Mouse (Mus musculus) frontal cortex, postnatal 14 days (tissue): Measurements from ENCODE around the gene Gm10642.

Experiments used
- DNase-seq, 2 experiments: peaks; one replicate each; pipeline ENCODE4 v3.0.0; 2022; ENCODE audit warnings: low spot score in 2 of 2

Gm10642 gene

DNA sequence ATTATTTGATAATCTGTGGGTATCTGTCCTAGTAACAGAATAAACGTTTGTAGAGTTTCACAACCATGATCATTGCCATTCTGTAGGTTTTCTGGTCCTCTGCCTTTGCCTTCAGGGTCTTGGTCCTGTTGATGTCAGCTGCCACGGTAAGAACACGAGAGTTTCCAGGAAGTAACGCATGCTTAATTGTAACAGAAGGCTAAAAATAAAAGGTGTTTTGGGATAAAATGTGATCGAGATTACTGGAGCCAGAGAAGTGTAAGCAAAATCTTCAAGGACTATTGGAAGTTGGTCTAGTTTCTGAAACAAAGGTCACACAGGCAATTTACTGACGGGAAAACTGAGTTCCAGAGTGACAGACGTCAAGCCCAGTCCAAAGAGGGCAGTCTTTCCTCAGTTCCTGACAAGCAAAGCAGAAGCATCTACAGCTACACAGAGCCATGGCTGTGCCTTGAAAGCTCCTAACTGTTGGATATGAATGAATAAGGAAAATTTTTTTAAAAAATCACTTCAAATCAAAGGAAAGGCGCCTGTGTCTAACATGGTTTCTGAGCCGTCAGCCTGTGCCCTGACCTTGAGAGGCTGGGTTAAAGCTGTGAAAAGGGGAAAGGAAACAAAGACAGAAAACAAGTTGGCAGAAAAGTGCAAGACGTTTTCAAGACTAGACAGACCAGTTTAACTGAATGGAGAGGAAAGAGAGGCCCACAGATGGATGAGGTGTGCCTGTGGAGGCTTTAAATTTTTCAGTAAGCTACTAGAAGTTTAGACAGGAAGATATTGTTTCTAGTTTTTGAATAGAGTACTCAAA, 15.9 kb downstream of the Gm10642 start:
- DNase-seq = no peak

DNA sequence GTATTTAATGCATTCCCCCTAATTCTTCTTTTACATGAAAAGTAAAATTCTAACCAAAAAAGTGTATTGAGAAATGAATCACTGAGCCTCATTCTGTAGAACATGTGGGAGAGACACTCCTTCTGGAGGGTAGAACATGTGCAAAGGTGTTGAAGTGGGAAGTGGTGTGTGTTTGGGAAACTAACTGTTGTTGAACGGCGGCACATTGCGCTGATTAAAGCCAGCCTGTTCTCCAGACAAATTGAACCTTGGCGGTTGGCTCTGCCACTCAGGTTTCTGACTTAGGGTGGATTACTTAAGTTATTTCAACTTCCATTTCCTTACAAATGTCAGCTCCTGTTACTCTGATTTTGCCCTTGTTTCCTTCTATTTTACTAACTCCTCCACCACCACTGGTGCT, 17.6 kb downstream of the Gm10642 start:
- DNase-seq = no peak

DNA sequence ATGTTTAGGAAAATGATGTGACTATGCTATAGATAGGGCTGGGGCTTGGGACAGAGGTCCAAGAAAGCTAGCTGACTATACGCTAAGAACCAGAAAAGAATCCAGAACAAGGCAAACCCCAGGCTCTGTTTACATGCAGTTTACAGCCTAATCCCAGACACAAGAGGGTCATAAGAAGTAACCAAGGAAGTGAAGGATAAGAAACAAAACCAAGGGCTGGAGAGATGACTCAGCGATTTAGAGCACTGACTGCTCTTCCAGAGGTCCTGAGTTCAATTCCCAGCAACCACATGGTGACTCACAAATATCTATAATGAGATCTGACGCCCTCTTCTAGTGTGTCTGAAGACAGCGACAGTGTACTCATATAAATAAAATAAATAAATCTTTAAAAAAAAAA, 19.1 kb downstream of the Gm10642 start:
- DNase-seq = no peak

DNA sequence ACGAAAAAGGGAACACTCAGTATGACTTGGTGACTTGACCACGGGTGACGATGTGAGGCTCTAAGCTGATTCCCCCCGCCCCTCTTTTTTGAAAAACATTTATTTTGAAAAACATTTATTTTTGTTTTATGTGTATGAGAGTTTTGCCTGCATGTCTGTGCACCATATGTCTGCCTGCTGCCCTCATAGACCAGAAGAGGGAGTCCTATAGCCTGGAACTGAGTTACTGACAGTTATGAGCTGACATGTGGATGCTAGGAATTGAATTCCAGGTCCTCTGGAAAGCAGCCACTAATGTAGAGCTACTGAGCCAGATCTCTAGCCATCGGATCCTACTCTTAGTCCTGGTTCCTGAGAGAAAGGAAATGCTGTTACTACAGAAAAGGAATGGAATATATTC, 19.9 kb downstream of the Gm10642 start:
- DNase-seq = no peak

DNA sequence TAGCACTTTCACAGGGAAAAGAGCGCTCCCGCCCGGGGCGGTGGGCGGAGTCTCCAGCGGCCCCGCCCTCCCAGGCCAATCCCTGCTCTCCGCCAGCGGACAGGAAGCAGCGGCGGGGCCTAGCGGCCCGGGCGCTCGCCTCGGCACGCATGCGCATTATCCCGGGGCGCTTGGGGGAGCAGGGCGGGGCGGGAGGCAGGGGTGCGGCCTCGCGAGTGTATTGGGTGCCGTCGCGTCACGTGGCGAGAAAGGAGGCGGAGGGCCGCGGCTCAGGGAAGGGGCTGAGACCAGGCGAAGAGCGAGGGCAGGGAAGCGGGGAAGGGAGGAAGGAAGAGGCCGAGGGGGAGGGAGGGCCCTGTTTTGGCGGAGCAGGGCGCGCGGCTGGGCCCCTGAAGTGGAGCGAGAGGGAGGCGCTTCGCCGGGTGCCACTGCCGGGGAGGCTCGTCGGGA, 22.7 kb downstream of the Gm10642 start, which contains the start of gene Adam10:
Gene Adam10 (plus strand): TSS at position 316 of the 450 bp plus-strand sequence.
- peak; percentile 95 to 96 for DNase-seq

GRCm38 (mm10) chr9:70679132-70680091, 23.4 kb downstream of the Gm10642 start:
- peak; percentile 20 to 35 for DNase-seq

GRCm38 (mm10) chr9:70682202-70682601, 26.2 kb downstream of the Gm10642 start:
- DNase-seq = no peak

DNA sequence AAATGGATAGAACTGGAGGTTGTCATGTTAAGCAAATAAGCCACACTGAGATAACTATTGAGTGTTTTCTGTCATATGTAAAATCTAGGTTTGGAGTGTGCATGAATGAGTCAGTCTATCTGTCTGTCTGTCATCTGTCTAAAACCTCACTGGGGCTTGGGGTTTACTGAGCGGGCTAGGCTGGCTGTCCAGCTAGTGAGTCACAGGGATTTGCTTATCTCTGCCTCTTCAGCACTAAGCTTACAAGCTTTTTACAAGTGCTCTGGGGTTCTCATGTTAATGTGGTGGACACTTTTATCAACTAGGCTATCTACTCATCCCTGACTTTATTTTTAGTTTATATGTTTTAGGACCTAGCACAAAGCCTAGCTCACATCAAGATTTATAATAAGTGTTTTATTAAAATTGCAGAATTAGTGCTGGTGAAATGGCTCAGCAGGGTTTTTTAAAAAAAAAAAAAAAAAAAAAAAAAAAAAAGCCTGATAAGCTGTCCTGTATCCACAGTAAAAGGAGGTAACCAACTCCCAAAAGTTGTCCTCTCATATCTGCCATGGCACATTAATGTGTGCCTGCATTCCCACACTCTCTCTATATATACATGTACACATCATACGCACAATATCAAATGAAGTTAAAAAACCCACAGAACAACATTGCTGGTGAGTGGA, 32.4 kb downstream of the Gm10642 start:
- DNase-seq = no peak

GRCm38 (mm10) chr9:70689926-70690325, 33.9 kb downstream of the Gm10642 start:
- no peak for DNase-seq

GRCm38 (mm10) chr9:70690579-70690978, 34.5 kb downstream of the Gm10642 start:
- DNase-seq = no peak

GRCm38 (mm10) chr9:70691772-70692693, 36.0 kb downstream of the Gm10642 start:
- DNase-seq = no peak

DNA sequence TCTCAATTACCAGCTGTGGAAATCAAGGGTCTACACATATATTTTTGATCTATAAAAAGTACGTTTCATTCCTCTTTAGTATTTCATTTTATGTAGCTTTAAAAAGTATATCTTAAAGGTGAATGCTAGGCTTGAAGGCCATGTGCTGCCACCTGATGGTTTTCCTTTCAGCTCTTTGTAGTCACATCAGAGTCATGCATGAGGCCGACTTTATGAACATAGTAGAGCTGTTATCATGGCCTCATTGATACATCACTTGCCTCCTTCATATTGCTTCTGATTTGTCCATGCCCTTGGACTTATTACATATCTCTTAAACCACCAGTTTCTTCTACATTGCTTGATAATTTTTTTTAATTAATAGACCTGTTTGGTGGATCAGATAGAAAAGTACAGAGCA, 39.7 kb downstream of the Gm10642 start:
- no peak for DNase-seq

GRCm38 (mm10) chr9:70698090-70698489, 42.0 kb downstream of the Gm10642 start:
- no peak for DNase-seq

- DNase-seq = no peak
Observed at GRCm38 (mm10) chr9:70703597-70704203, 47.6 kb downstream of the Gm10642 start.

DNA sequence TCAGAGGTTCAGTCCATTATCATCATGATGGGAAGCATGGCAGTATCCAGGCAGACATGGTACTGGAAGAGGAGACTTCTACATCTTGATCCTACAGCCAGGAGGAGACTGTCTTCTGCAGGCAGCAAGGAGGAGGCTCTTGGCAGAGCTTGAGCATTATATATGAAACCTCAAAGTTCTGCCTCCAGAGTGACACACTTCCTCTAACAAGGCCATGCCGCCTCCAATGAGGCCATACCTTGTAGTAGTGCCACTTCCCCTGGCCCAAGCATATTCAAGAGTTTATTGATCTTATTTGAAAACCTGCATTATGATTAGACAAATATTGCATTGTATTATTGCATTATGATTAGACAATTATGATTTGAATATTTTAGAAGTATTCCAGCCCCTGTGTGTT, 50.4 kb downstream of the Gm10642 start:
- no peak for DNase-seq
